Mouse (Mus musculus): ENCODE data around the gene Sgip1.

The Sgip1 gene

DNA sequence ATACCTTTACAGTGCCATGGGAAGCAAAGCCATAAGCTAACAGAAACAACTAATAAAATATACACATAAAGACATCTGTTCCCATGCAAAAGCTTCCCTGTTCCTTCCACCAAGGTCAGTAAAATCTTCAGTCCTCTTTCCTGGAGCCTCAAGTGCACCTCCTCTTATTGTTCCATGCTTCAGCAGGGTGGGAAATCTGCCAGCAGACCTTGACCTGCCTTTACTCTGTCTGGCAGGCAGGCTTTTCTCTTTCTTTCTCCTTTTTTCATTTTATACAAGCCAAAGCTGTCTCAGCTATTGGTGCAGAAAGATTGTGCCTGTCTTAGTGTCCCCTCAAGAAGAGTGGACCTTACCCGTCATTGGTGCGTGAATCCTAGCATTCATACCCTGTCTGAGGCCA, 154.8 kb downstream of the Sgip1 start:
- DNase-seq (ENCODE audit: low spot score in 2 of 2), result no peak

DNA sequence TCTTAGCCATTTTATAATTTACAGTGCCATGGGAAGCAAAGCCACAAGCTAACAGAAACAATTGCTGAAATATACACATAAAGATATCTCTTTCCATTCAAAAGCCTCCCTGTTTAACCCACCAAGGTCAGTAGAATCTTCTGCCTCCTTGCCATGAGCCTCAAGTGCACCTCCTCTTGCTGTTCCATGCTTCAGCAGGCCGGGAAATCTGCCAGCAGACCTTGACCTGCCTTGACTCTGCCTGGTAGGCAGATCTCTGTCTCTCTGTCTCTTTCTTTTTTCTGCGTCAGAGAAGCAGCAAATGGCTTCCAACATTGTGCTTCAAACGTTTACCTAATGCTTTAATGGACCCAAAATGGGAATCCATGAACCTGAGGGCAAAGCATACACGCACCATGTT, 157.9 kb downstream of the Sgip1 start:
- DNase-seq (ENCODE audit: low spot score in 2 of 2), result no peak

- DNase-seq (ENCODE audit: low spot score in 2 of 2), result no peak
These were observed 158.6 kb downstream of the Sgip1 start for GRCm38 (mm10) chr4:102899683-102900082.

GRCm38 (mm10) chr4:102900166-102900565, 159.1 kb downstream of the Sgip1 start:
- DNase-seq (ENCODE audit: low spot score in 2 of 2), result no peak

- DNase-seq (ENCODE audit: low spot score in 2 of 2), result no peak
These were observed 166.8 kb downstream of the Sgip1 start for GRCm38 (mm10) chr4:102907843-102908427.

- DNase-seq (ENCODE audit: low spot score in 2 of 2), result no peak
These were observed 169.1 kb downstream of the Sgip1 start for GRCm38 (mm10) chr4:102910191-102910590.

DNA sequence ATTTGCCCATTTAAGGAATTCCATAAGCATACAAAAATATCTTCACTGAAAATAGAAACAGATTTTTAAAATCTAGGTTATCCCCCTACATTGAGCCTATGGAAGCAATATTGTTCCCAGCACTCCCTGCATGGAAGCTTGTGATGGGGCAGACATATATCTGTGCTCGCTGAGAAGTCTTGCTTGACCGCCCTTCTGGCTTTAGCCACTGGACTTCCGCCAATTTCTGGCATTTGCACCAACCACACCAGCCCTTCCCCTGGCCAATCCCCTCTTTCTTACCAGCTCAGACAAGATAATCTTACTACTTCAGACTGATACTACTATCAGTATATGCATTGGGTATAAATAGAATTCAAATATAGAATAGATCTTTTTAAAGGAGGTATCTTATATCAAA, 172.1 kb downstream of the Sgip1 start:
- no peak for DNase-seq (ENCODE audit: low spot score in 2 of 2)

- no peak for DNase-seq (ENCODE audit: low spot score in 2 of 2)
These were observed 172.7 kb downstream of the Sgip1 start for GRCm38 (mm10) chr4:102913700-102914327.

DNA sequence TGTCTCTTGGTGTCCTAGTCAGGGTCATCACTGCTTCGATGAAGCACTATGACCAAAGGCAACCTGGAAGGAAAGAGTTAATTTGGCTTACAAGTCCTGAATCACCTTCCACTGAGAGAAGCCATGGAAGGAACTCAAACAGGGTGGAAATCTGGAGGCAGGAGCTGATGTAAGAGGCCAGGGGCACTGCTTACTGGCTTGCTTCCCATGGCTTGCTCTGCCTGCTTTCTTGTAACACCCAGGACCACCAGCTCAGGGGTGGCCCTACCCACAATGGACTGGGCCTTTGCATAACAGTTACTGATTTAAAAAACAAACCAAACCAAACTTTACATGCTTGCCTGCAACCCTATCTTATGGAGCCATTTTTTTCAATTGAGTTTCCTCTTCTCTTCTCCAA, 177.1 kb downstream of the Sgip1 start:
- no peak for DNase-seq (ENCODE audit: low spot score in 2 of 2)

GRCm38 (mm10) chr4:102929491-102929890, 188.4 kb downstream of the Sgip1 start:
- DNase-seq (ENCODE audit: low spot score in 2 of 2), result no peak

DNA sequence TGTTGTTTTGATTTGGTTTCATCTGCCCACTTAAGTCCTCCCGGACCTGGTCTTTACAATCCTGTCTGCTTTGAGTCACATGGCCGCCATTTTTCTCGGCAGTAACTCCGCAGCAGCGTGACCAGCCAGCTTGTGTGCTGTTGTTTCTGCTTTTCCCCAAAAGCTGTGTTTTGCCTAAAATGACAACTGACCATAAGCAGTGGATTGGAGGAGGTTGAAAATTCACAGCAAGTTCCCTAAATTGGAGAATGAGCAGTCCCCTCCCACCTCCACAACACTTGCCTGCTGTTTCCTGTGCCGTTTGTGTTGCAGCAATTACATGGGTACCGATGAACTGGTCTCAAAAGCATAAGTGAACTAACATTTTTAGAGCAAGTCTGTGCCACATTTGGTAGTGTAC, 189.6 kb downstream of the Sgip1 start:
- DNase-seq (ENCODE audit: low spot score in 2 of 2), result no peak

DNA sequence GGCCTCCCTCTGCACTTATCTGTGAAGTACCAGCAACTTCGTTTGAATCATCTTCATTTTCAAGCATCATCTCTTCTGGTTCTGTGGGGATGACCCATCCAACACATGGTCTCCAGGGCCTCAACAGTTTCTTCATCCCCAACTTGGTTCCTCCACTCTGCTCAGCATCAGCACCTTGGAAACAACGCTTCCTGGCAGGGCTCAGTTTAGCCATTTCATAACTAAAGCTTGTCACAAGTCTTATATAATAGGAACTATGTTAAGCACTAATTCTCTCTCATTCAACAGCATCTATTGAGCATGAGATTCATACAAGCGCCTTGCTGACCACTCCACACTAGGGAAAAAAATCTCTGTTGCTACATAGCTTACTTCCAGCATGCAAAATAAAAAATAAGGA, 199.2 kb downstream of the Sgip1 start:
- DNase-seq (ENCODE audit: low spot score in 2 of 2), result no peak

DNA sequence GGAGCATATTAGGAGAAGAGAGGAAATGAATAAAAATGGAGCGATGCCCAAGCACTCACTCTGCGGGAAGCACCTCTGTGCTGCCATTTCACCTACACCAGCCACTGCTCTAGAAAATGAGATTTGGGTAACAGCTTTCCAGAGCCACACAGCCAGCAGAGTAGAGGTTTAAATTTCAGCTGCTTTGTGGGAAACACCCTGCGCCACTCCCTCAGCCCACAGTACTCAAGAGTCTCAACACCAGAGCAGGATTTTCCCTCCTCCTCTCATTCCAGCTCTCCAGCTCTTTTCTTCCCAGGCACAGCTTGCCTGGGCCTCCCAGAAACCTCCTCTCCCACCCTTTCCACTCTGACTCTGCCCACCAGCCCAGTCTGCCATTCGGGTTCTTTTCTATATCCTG, 199.6 kb downstream of the Sgip1 start:
- no peak for DNase-seq (ENCODE audit: low spot score in 2 of 2)

DNA sequence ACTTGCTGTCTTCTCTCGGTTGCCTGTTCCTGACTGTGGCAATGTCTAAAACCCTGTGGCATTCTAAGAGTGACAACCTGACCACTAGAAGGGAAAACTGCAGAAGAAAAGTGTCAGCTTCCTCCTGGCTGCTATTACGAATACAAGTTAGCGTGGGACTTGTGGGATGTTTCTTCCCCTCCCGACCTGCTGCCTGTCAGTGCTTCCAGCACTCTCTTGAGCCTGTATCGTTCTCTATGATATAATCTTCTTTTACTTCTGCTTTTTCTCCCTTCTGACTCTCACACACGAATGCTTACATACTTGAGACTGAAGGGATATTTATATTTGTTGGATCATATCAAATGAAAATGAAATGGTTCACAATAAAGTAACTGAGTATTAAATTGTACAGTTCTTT, 203.2 kb downstream of the Sgip1 start:
- no peak for DNase-seq (ENCODE audit: low spot score in 2 of 2)

DNA sequence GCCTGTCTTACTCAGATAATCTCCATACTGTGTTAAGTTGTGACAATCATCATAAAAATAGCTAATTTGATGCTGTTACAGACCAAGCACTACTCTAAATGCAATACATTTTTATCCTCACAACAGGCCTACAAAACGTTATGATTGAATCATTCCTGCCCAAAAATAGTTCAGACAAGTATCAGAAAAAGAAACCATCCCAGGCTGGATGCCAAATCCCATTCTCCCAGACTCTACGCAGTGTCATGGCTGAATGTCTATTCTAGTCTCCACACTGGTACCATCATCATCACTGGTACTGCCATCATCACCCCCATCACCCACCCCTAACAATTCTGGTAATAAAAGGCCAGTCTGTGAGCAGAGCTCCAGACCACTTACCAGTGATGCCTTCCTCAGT, 211.4 kb downstream of the Sgip1 start:
- DNase-seq (ENCODE audit: low spot score in 2 of 2), result no peak

DNA sequence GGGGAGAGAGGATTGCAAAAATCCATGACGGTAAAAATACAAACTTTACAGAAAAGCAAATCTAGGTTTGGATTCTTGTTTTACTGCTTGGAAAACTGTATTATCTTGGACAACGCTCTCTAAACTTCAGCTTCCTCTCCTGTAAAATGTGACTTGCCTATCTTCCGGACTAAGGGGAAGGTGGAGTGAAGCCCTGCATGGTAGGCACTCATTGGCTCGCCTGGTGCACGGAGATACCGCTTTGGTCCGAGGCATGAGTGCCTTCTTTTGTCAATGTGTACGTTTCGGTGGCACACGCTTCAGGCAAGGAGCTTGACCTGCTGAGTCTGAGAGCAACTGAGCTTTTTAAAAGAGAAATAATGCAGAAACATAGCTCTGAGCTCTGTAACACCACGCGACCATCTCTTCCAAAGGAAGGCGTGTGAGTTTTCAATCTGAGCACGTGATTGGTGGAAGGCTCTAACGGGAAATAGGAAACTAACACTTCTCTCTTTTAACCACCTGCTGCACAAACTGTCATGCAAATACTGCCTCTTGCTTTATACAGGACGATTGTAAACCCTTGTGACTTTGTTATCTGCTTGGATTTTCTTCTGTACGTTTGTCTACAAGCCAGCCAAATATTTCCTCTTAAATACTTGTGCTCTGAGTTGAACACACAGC, 214.3 kb downstream of the Sgip1 start:
- DNase-seq (ENCODE audit: low spot score in 2 of 2), result peak in 1 of 2 experiments; percentile 15

DNA sequence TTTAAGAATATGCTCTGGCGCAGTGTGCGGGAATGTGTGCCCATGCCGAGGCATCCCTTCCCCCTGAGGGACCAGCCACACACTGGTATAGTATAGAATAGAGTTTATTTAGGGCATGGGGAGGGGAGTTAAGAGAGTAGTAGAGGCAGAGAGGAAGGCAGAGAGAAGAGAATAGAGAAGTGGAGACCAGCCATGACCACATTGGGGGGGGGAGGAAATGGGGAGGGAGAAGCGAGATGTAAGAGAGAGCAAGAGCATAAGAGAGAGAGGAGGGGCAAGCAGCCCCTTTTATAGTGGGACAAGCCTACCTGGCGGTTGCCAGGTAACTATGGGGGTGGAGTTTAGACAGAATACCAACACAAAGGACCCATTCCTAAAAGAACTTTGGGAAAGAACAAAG, 218.3 kb downstream of the Sgip1 start:
- DNase-seq (ENCODE audit: low spot score in 2 of 2), result peak; percentile 4

GRCm38 (mm10) chr4:102964174-102964573, 223.1 kb downstream of the Sgip1 start:
- no peak for DNase-seq (ENCODE audit: low spot score in 2 of 2)

DNA sequence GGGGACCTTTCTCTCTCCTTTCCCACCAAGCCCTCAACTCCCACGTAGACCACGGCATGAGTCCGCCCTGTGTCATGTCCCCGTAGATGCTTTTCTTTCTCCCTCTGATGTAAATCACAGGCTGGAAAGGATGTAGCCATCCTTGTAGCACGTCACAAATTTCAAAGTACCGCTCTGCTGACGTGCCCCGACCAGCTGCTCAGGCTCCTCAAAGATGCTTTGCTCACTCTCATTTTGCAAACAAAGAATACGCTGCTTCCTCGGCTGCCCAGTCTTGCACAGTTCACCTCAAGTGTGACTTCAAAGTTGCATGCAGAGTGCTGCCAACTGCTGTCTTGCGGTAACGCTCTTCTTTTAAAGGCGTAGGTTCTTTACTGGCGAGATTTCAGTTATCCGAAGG, 226.7 kb downstream of the Sgip1 start:
- no peak for DNase-seq (ENCODE audit: low spot score in 2 of 2)

DNA sequence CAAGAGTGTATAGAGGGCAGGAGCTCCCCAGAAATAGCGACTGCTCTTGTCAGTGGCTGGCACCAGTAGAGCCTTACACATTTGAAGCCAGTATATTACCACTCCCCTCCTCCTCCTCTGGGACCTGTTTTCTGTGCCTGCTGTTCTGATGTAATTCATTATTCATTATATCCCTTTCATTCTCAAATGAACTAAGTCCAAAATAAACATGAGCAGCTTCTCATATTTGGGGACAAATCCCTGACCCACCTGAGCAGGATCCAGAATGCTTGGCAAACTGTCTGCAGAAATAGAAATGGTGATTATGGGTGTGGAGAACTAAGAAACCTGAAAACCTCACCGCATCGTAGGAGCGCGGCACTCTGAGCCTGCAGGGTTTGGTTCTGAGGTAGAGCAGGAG, 228.5 kb downstream of the Sgip1 start:
- DNase-seq (ENCODE audit: low spot score in 2 of 2), result no peak

DNA sequence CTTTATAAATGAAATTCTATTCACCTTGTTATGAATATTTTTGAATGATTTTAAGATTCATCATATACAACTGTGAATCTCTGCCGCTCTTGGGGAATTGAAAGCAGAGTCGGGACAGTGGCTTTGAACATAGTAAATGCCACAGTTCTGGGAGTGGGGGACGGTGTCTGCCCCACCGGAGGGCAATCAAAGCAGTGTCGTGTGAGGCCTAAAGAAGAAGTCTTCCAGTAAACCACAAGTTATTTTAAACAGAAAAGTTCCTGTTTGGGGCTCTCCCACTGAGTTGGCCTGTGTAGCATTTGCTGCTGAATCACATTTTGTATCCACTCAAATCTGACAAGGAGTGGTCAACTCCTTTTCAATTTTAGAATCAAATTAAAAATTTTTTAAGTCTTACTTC, 230.1 kb downstream of the Sgip1 start:
- no peak for DNase-seq (ENCODE audit: low spot score in 2 of 2)

- no peak for DNase-seq (ENCODE audit: low spot score in 2 of 2)
These were observed 231.0 kb downstream of the Sgip1 start for GRCm38 (mm10) chr4:102972071-102972470.

- no peak for DNase-seq (ENCODE audit: low spot score in 2 of 2)
These were observed 233.1 kb downstream of the Sgip1 start for GRCm38 (mm10) chr4:102974172-102974571.

All from spleen, postnatal 36 days (tissue).